ENCODE assay signal across 7 mouse cellular contexts in the genomic region with DNA sequence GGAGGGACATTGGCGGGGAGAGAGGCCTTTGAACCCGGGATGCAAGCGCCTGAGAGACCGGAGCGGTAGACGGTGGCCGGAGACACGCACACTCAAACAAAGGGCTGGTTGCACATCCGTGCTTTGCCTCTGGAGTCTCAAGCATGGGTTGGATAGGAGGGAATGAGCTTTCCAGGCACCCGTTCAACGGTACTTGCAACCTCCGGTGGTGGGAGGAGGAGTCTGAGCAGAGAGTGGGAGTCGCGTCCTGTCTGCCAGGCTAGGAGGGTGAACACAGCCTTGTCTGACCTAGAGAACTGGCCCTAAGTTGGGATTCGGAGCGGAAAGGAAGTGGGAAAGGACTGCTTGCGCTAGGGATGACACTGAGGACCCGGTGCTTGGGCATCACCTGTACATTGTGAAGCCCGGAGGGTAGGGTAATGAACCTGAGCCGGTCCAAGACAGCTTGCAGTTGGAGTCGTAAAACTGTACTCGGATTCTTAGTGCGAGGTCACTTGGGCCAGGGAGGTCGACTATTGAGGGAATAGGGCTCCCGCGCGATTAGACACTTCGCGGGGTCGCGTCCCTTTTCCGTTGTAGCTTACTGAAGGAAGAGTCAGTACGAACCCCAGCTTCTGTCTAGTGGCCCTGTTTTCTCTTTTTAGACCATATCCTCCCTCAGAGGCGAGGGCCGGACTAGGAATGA. TPM values are rescaled to one million over a fixed set of nuclear protein-coding genes. Genes with fewer than 3 reads are reported as not detected.
DNase-seq lines count a peak whose midpoint lies in the region; ATAC-seq lines count a peak whose summit lies in the region.

No protein-coding gene starts in this region.

- H3K4me3 ChIP-seq in hindbrain, embryonic 14.5 days (replicated peaks; ENCODE audit: low read length) = peak overlapping the region; percentile 80

- H3K9me3 ChIP-seq in hindbrain, embryonic 14.5 days (ENCODE audit: control insufficient read depth, low read length) = no peaks in the 10 kb centered on the region

- peak overlapping the region; percentile 96 for H3K9ac ChIP-seq in hindbrain, embryonic 14.5 days

- 2% methylated on average over 35 of the region's 35 CpGs for WGBS in hindbrain, embryonic 14.5 days

- peaks cover 36% of the 10 kb centered on the region for H3K4me1 ChIP-seq in hindbrain, embryonic 14.5 days (replicated peaks; ENCODE audit: control insufficient read depth, insufficient read depth, low read length)

- peaks cover 35% of the 10 kb centered on the region for H3K36me3 ChIP-seq in hindbrain, embryonic 14.5 days (replicated peaks; ENCODE audit: control insufficient read depth, insufficient read depth)

- H3K27ac ChIP-seq in hindbrain, embryonic 14.5 days = peak overlapping the region; percentile 97

- H3K4me2 ChIP-seq in hindbrain, embryonic 14.5 days (replicated peaks) = peak overlapping the region; percentile 83

- ATAC-seq in hindbrain, embryonic 14.5 days (ENCODE audit: low FRiP score) = peak; percentile 73

- H3K27me3 ChIP-seq in hindbrain, embryonic 14.5 days (ENCODE audit: control insufficient read depth, insufficient read depth, low read length) = no peaks in the 10 kb centered on the region

- DNase-seq in adrenal gland, adult (ENCODE audit: inconsistent age in 2 of 2, low spot score in 1 of 2) = peak; percentile 81 to 93
- DNase-seq in cerebellum, postnatal 25 days = peak; percentile 75 to 76
- peak; percentile 55 to 67 for DNase-seq in frontal cortex, postnatal 25 days (ENCODE audit: low spot score in 2 of 2)
- DNase-seq in hindbrain, embryonic 14.5 days (ENCODE audit: low spot score) = peak; percentile 78
- peak; percentile 75 for DNase-seq in left cerebral cortex, adult 11 months (ENCODE audit: low spot score)
- DNase-seq in lung, postnatal 14 days = peak; percentile 69
- DNase-seq in right cerebral cortex, adult 2 months (ENCODE audit: low spot score in 2 of 2) = peak; percentile 77 to 82

RNA-seq across cellular contexts. Expression of gene Fads1, which starts 0.8 kb away (rescaled TPM):
- polyA plus RNA-seq in hindbrain, embryonic 14.5 days (2014; fragmentation: Nextera tagmentation; extraction: Ambion mirVana) = 148 and 156 TPM in 2 replicates

RNA-seq across cellular contexts. Expression of gene Tmem258, which starts 20.4 kb away (rescaled TPM):
- 324 and 357 TPM in 2 replicates for polyA plus RNA-seq in hindbrain, embryonic 14.5 days (2014; fragmentation: Nextera tagmentation; extraction: Ambion mirVana)

RNA-seq across cellular contexts. Expression of gene Fen1, which starts 20.5 kb away (rescaled TPM):
- polyA plus RNA-seq in hindbrain, embryonic 14.5 days (2014; fragmentation: Nextera tagmentation; extraction: Ambion mirVana) = 24.2 and 24.8 TPM in 2 replicates

RNA-seq across cellular contexts. Expression of gene Myrf, which starts 57.1 kb away (rescaled TPM):
- polyA plus RNA-seq in hindbrain, embryonic 14.5 days (2014; fragmentation: Nextera tagmentation; extraction: Ambion mirVana) = 1.1 and 1.3 TPM in 2 replicates

Comparison
In these comparisons a context has a peak if more than half of its experiments do, and no peak if none do; other contexts are left out.
1. Peak in every context shown above with its lines: DNase-seq, ATAC-seq, H3K4me3 ChIP-seq and H3K27ac ChIP-seq.